Mouse (Mus musculus) hindbrain, embryonic 14.5 days (tissue): ENCODE measurements around the gene Gm3336. TPM values are rescaled to one million over a fixed set of nuclear protein-coding genes. Genes with fewer than 3 reads are reported as not detected.

Experiments
- ATAC-seq: fragments of 200-750 bp; cut with Nextera tagmentation; 2 replicates; pipeline ENCODE4 v1.8.0; 2017; ENCODE audit warnings: moderate number of reproducible peaks, mild to moderate bottlenecking, moderate TSS enrichment, moderate library complexity; ENCODE audit not compliant: low FRiP score
- DNase-seq: peaks from one replicate; pipeline ENCODE4 v3.0.0-alpha.2; 2015; ENCODE audit warnings: low spot score
- H3K27ac ChIP-seq: fragments of 300-500 bp; sonication (generic); 2 replicates; pipeline ENCODE4 v1.5.1; 2014; ENCODE audit warnings: mild to moderate bottlenecking, moderate library complexity
- H3K27me3 ChIP-seq: fragments of 300-500 bp; sonication (generic); 2 replicates; pipeline ENCODE4 v1.6.1; 2014; ENCODE audit warnings: mild to moderate bottlenecking, low read length, mixed read lengths; ENCODE audit not compliant: control insufficient read depth, insufficient read depth
- H3K36me3 ChIP-seq: fragments of 300-500 bp; sonication (generic); replicated peaks from 2 replicates; pipeline ENCODE4 v1.6.1; 2014; ENCODE audit not compliant: control insufficient read depth, insufficient read depth
- H3K4me1 ChIP-seq: fragments of 300-500 bp; sonication (generic); replicated peaks from 2 replicates; pipeline ENCODE4 v1.6.1; 2014; ENCODE audit warnings: antibody characterized with exemption, low read length, mixed read lengths; ENCODE audit not compliant: control insufficient read depth, insufficient read depth
- H3K4me2 ChIP-seq: fragments of 300-500 bp; sonication (generic); replicated peaks from 2 replicates; pipeline ENCODE4 v1.6.1; 2014; ENCODE audit warnings: mild to moderate bottlenecking, moderate library complexity
- H3K4me3 ChIP-seq: fragments of 300-500 bp; sonication (generic); replicated peaks from 2 replicates; pipeline ENCODE4 v1.5.1; 2014; ENCODE audit warnings: mild to moderate bottlenecking, low read length
- H3K9ac ChIP-seq: fragments of 300-500 bp; sonication (generic); 2 replicates; pipeline ENCODE4 v1.6.1; 2014
- H3K9me3 ChIP-seq: fragments of 300-500 bp; sonication (generic); 2 replicates; pipeline ENCODE4 v1.6.1; 2016; ENCODE audit warnings: low read length; ENCODE audit not compliant: control insufficient read depth
- WGBS: fragments of 180-500 bp; shearing (Covaris S2); extraction: QIAGEN DNeasy Blood & Tissue Kit; methylation state at CpG from one replicate; pipeline ENCODE4 v1.1.7; 2014; 5-methylcytosine and 5-hydroxymethylcytosine counted together
- polyA plus RNA-seq: library from polyadenylated mRNA; unstranded; fragments of >200 nt; fragmentation: Nextera tagmentation; extraction: Ambion mirVana; gene quantifications from 2 replicates; pipeline ENCODE4 v1.2.1, GENCODE M21; 2014

The Gm3336 gene
- polyA plus RNA-seq, 1 experiment from 2014 or later, result not detected

- 73% methylated on average over 11 of the region's 11 CpGs for WGBS
- no peak for DNase-seq
Observed at GRCm38 (mm10) chr8:70742176-70742575, 23.8 kb downstream of the Gm3336 start.

DNA sequence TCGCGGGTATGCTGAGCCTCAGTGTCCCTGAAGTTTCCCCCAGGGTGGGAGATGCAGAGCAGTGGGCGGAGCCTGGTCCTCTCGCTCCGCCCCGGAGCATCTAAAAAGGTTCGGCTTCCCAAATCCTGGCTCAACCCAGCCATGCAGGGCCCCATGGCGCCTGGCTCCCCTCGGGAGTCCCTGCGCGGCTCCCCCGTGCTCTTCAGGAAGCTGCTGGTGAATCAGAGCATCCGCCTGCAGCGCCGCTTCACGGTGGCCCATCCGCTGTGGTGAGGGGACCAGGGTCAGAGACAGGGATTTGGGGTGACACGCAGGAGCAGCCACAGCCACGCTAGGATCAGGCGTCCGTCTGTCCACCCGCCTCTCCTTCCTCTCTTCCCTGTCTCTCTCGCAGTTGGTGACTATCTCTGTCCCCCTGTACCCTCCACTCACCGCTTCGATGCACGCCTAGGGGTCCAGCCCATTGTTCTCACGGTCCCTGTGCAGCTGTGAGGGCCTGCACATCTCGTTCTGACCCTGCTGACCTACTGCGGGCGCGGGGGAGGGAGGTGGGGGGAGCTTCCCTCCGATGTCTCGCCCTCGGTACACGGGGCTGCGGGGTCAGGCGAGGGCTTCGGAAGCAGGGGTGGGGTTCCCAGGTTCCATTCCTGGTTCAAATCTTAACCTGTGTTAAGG lies 24.8 kb downstream of the Gm3336 start:
- peak overlapping the region; percentile 10 for H3K4me3 ChIP-seq
- no peak overlapping the region for H3K27ac ChIP-seq
- H3K4me2 ChIP-seq, result peak overlapping the region; percentile 55
- H3K9ac ChIP-seq, result peak overlapping the region; percentile 50; the same call in 1 of the 2 replicates
- H3K36me3 ChIP-seq, result no peaks in the 10 kb centered on the region
- peaks cover 72% of the 10 kb centered on the region for H3K27me3 ChIP-seq
- H3K9me3 ChIP-seq, result no peaks in the 10 kb centered on the region
- DNase-seq (no peak), ATAC-seq (0 out of 2 replicates have a peak, but pooled peaks have one; percentile 29)
- peaks cover 12% of the 10 kb centered on the region for H3K4me1 ChIP-seq
- WGBS, result under 1% methylated on average over 38 of the region's 38 CpGs

More at GRCm38 (mm10) chr8:70742176-70742575, 23.8 kb downstream of the Gm3336 start:
- no peak for ATAC-seq
- Histone ChIP-seq H3K36me3 (no peaks in the 10 kb centered on the region), H3K4me1 (peaks cover 12% of the 10 kb centered on the region), H3K4me3 (no peak overlapping the region), H3K9ac (no peak overlapping the region), H3K9me3 (no peaks in the 10 kb centered on the region), H3K27me3 (peaks cover 66% of the 10 kb centered on the region), H3K27ac (no peak overlapping the region), H3K4me2 (no peak overlapping the region)

- H3K27me3 ChIP-seq, result peaks cover 67% of the 10 kb centered on the region
- 3% methylated on average over 48 of the region's 48 CpGs for WGBS
- H3K4me1 ChIP-seq, result peaks cover 12% of the 10 kb centered on the region
- H3K36me3 ChIP-seq, result no peaks in the 10 kb centered on the region
- H3K4me2 ChIP-seq, result peak overlapping the region; percentile 55
- no peaks in the 10 kb centered on the region for H3K9me3 ChIP-seq
- DNase-seq, result peak; percentile 59
- H3K4me3 ChIP-seq, result peak overlapping the region; percentile 31
- H3K27ac ChIP-seq, result no peak overlapping the region
- no peak for ATAC-seq
- H3K9ac ChIP-seq, result peak overlapping the region; percentile 50
Observed at GRCm38 (mm10) chr8:70743656-70744590, 25.6 kb downstream of the Gm3336 start.

DNA sequence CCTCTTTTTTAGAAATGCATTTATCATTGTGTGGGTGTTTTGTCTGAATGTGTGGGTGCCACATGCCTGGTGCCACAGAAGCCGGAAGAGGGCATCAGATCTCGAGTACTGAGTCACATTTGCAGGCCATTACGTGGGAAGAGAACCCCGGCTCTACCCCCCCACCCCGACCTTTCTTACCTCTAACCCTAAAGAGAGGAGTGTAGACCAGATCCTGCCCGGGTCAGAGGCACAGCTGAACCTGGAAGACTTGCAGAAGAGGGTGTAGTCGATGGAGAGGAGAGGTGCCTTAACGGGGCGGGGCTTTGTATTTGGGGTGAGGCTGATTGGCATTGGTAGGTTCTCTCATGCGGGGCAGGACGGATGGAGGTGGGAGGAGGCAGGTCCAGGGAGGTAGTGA lies 26.5 kb downstream of the Gm3336 start:
- Histone ChIP-seq H3K4me2 (no peak overlapping the region), H3K9ac (no peak overlapping the region), H3K36me3 (no peaks in the 10 kb centered on the region), H3K4me1 (peaks cover 12% of the 10 kb centered on the region), H3K27me3 (peaks cover 67% of the 10 kb centered on the region), H3K27ac (no peak overlapping the region), H3K9me3 (no peaks in the 10 kb centered on the region), H3K4me3 (no peak overlapping the region)
- ATAC-seq (no peak), DNase-seq (no peak)
- 54% methylated on average over 11 of the region's 11 CpGs for WGBS

DNA sequence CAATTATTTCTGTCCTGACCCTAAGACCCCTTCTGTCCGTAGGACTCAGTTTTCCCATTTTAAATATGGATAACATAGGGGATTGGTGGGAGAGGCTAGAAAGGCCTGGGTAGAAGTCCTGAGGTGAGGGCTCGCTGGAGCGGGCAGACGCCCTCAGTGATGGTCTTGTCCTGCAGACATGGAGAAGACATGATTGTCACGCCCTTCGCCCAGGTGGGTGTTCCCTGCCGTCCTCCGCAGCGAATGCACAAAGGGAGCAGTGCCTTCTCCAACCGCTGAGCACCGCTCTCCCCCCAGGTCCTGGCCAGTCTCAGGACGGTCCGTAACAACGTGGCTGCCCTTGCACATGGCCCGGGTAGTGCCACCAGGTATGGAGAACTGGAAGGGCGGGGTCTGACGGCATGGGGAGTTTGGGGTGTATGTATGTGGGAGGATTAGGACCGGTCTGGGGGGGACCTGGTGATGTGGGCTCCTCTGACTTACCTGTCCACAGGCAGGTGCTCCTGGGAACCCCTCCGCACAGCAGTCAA lies 27.4 kb downstream of the Gm3336 start:
- H3K9ac ChIP-seq, result no peak overlapping the region
- peaks cover 67% of the 10 kb centered on the region for H3K27me3 ChIP-seq
- 61% methylated on average over 19 of the region's 19 CpGs for WGBS
- peaks cover 12% of the 10 kb centered on the region for H3K4me1 ChIP-seq
- ATAC-seq (no peak), DNase-seq (no peak)
- no peaks in the 10 kb centered on the region for H3K36me3 ChIP-seq
- no peaks in the 10 kb centered on the region for H3K9me3 ChIP-seq
- no peak overlapping the region for H3K27ac ChIP-seq
- no peak overlapping the region for H3K4me3 ChIP-seq
- no peak overlapping the region for H3K4me2 ChIP-seq

GRCm38 (mm10) chr8:70746676-70747075 lies 28.3 kb downstream of the Gm3336 start:
- 81% methylated on average over 9 of the region's 9 CpGs for WGBS
- H3K4me2 ChIP-seq, result no peak overlapping the region

DNA sequence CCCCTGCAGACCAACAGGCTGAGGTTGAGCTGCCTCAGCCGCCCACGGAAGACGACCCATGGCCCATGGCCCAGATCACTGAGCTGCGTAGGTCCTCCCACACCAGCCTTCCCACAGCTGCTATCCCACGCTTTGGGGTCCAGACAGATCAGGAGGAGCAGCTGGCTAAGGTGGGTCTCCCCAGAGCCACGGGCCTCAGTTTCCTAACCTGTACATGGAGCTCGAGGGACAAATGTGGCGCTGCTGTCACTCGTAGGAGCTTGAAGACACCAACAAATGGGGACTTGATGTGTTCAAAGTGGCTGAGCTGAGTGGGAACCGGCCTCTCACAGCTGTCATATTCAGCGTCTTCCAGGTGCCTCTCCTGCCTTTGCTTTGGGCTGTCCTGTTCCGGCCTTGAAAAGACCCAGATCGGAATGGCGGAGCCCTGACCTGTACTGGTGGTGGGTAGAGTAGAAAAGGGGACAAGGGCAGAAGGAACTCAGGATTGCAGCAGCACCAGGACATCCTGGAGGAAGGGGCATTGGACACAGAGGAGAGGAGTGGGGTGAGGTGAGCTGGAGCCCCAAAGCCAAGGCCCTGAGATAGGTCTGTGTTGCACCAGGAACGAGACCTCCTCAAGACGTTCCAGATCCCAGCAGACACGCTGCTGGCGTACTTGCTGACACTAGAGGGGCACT lies 29.0 kb downstream of the Gm3336 start:
- Histone ChIP-seq H3K4me3 (no peak overlapping the region), H3K27me3 (peaks cover 53% of the 10 kb centered on the region), H3K4me2 (no peak overlapping the region), H3K4me1 (peaks cover 12% of the 10 kb centered on the region), H3K9ac (no peak overlapping the region), H3K9me3 (no peaks in the 10 kb centered on the region), H3K27ac (no peak overlapping the region), H3K36me3 (no peaks in the 10 kb centered on the region)
- 87% methylated on average over 18 of the region's 18 CpGs for WGBS
- DNase-seq, result no peak
- no peak for ATAC-seq

More at GRCm38 (mm10) chr8:70746676-70747075, 28.3 kb downstream of the Gm3336 start:
- Histone ChIP-seq H3K9ac (no peak overlapping the region), H3K9me3 (no peaks in the 10 kb centered on the region), H3K27ac (no peak overlapping the region), H3K4me1 (peaks cover 12% of the 10 kb centered on the region), H3K27me3 (peaks cover 59% of the 10 kb centered on the region), H3K4me3 (no peak overlapping the region), H3K36me3 (no peaks in the 10 kb centered on the region)
- ATAC-seq, result no peak
- DNase-seq, result no peak

GRCm38 (mm10) chr8:70748246-70749096 lies 30.1 kb downstream of the Gm3336 start:
- Histone ChIP-seq H3K4me2 (no peak overlapping the region), H3K4me1 (peaks cover 9% of the 10 kb centered on the region), H3K27me3 (peaks cover 42% of the 10 kb centered on the region), H3K36me3 (no peaks in the 10 kb centered on the region), H3K27ac (no peak overlapping the region), H3K9me3 (no peaks in the 10 kb centered on the region), H3K9ac (no peak overlapping the region), H3K4me3 (no peak overlapping the region)
- WGBS, result 85% methylated on average over 23 of the region's 23 CpGs
- no peak for ATAC-seq
- no peak for DNase-seq
